ENCODE assay signal across 8 mouse cellular contexts in the genomic region with DNA sequence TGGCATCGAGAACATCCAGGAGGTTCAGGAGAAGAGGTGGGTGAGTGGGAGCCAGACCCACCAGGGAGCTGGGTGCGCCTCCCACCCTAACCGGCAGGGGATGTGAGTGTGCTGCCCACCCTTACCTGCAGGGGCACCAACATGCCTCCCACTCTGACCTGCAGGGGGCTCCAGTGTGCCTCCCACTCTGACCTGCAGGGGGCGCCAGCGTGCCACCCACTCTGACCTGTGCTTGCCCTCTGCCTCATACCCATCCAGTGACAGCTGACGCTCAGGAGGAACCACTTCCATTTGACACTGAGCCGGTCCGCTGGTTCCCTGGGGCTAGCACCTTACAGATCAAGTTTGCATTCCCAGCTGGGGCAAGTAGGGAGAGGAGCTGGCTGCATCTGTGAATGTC.
DNase-seq lines count a peak whose midpoint lies in the region; ATAC-seq and TF ChIP-seq lines count a peak whose summit lies in the region.

No protein-coding gene starts in this region.

- peak; percentile 99 for TF ChIP-seq CTCF in intestine, postnatal 0 days (IDR thresholded peaks at IDR 0.05; ENCODE audit: low read depth)

- H3K4me2 ChIP-seq in intestine, postnatal 0 days (replicated peaks; ENCODE audit: low read depth) = peak overlapping the region; percentile 17; the same call in 1 of the 2 replicates
- H3K4me2 ChIP-seq in intestine, embryonic 16.5 days (ENCODE audit: low read depth, low read length) = no peak overlapping the region

- 51% methylated on average over 8 of the region's 8 CpGs for WGBS in intestine, postnatal 0 days
- WGBS in intestine, embryonic 16.5 days = 45% methylated on average over 8 of the region's 8 CpGs

- peak; percentile 79 for DNase-seq in CD4-positive, CD25-positive, alpha-beta regulatory T cell, adult 2 months (ENCODE audit: low read depth, low spot score)
- peak; percentile 56 for DNase-seq in brain, adult 2 months (ENCODE audit: low read depth, low spot score)
- DNase-seq in gastrocnemius, postnatal 36 days = peak; percentile 62 to 76
- peak; percentile 45 for DNase-seq in left cerebral cortex, postnatal 4 days
- peak; percentile 74 for DNase-seq in naive thymus-derived CD4-positive, alpha-beta T cell, adult 2 months (ENCODE audit: low read depth)
- no peak for DNase-seq in yolk sac, embryonic 10.5 days (ENCODE audit: low spot score)

- intact Hi-C loops in gastrocnemius, postnatal 36 days (cut with DNase I) = no loop called here
- intact Hi-C loops in left cerebral cortex, postnatal 4 days (cut with DNase I) = no loop called here

- H3K27ac ChIP-seq in intestine, postnatal 0 days (ENCODE audit: low read depth, low read length) = no peak overlapping the region
- H3K27ac ChIP-seq in intestine, embryonic 16.5 days (ENCODE audit: low read length) = no peak overlapping the region

- no peaks in the 10 kb centered on the region for H3K36me3 ChIP-seq in intestine, postnatal 0 days (ENCODE audit: control insufficient read depth, insufficient read depth)
- no peaks in the 10 kb centered on the region for H3K36me3 ChIP-seq in intestine, embryonic 16.5 days (ENCODE audit: control insufficient read depth, insufficient read depth, low read length)

- no peak overlapping the region for H3K9ac ChIP-seq in intestine, postnatal 0 days (ENCODE audit: low read depth, low read length)
- no peak overlapping the region for H3K9ac ChIP-seq in intestine, embryonic 16.5 days (ENCODE audit: low read depth, low read length)

- H3K4me1 ChIP-seq in intestine, postnatal 0 days (replicated peaks; ENCODE audit: control insufficient read depth, insufficient read depth, low read length) = no peaks in the 10 kb centered on the region
- H3K4me1 ChIP-seq in intestine, embryonic 16.5 days (ENCODE audit: control insufficient read depth, insufficient read depth, low read length) = peaks cover 22% of the 10 kb centered on the region

- H3K27me3 ChIP-seq in intestine, postnatal 0 days (replicated peaks; ENCODE audit: control insufficient read depth, insufficient read depth, low read length) = peaks cover 26% of the 10 kb centered on the region
- peaks cover 27% of the 10 kb centered on the region for H3K27me3 ChIP-seq in intestine, embryonic 16.5 days (replicated peaks; ENCODE audit: control insufficient read depth, insufficient read depth, low read length)

- H3K4me3 ChIP-seq in intestine, postnatal 0 days (ENCODE audit: low read depth, low read length) = no peak overlapping the region
- H3K4me3 ChIP-seq in intestine, embryonic 16.5 days (ENCODE audit: low read length) = no peak overlapping the region; the same call in 1 of the 2 replicates

- ATAC-seq in intestine, postnatal 0 days = peak; percentile 18; the same call in 1 of the 2 replicates
- no peak for ATAC-seq in intestine, embryonic 16.5 days

- no peaks in the 10 kb centered on the region for H3K9me3 ChIP-seq in intestine, postnatal 0 days (ENCODE audit: control insufficient read depth)
- no peaks in the 10 kb centered on the region for H3K9me3 ChIP-seq in intestine, embryonic 16.5 days (ENCODE audit: control insufficient read depth, low read length)
